Mouse (Mus musculus): ENCODE data around the gene Naa20. TPM values are rescaled to one million over a fixed set of nuclear protein-coding genes. Genes with fewer than 3 reads are reported as not detected.

Naa20 gene
- total and polyA plus RNA-seq, 3 experiments, result 51.3 to 95.3 (median 89.9) TPM

DNA sequence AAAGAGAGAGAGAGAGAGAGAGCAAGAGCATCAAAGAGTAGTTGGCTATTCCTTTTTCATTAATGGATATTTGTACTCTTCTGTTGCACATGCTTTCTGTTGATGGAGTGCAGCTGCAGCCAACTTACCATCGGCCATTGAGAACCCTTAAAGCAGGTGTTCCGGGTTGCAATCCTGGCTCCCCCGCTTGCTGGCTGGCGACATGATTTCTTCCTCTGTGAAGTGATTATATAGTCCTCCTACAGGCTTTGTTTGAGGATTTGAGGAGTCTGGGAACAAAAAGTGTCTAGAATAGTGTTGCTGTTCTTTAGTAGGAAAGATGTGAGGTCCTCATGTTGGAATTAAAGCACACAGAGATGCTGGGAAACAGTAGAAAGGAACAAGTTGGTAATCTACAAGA, 30.6 kb upstream of the Naa20 start:
- peaks cover 12% of the 10 kb centered on the region for H3K79me2 ChIP-seq (replicated peaks; ENCODE audit: control insufficient read depth, insufficient read depth, low read length)
- H3K4me3 ChIP-seq, result no peak overlapping the region
- H3K27ac ChIP-seq, result no peak overlapping the region
- no peak for TF ChIP-seq CTCF (IDR thresholded peaks at IDR 0.05)
- TF ChIP-seq EP300 (IDR thresholded peaks at IDR 0.05; ENCODE audit: insufficient read depth, low read depth, low read length), result no peak
- no peak for TF ChIP-seq POLR2A (IDR thresholded peaks at IDR 0.05; ENCODE audit: insufficient read depth, low read depth, low read length)
- no peak for DNase-seq
- peaks cover 9% of the 10 kb centered on the region for H3K4me1 ChIP-seq (ENCODE audit: control insufficient read depth, insufficient read depth, low read length)
- H3K27me3 ChIP-seq (ENCODE audit: control insufficient read depth, insufficient read depth, low read length), result no peaks in the 10 kb centered on the region
- WGBS, result 83% methylated on average over 4 of the region's 4 CpGs
- peaks cover 28% of the 10 kb centered on the region for H3K36me3 ChIP-seq (ENCODE audit: control insufficient read depth, insufficient read depth, low read length)
- intact Hi-C loops (cut with DNase I), result no loop called here
- H3K9ac ChIP-seq (ENCODE audit: low read depth, low read length), result no peak overlapping the region

GRCm38 (mm10) chr2:145872099-145872498, 29.8 kb upstream of the Naa20 start:
- H3K9ac ChIP-seq (ENCODE audit: low read depth, low read length), result no peak overlapping the region
- H3K4me3 ChIP-seq, result no peak overlapping the region
- TF ChIP-seq CTCF (IDR thresholded peaks at IDR 0.05), result no peak
- TF ChIP-seq EP300 (IDR thresholded peaks at IDR 0.05; ENCODE audit: insufficient read depth, low read depth, low read length), result no peak
- TF ChIP-seq POLR2A (IDR thresholded peaks at IDR 0.05; ENCODE audit: insufficient read depth, low read depth, low read length), result no peak
- 64% methylated on average over 1 of the region's 1 CpGs for WGBS
- H3K27ac ChIP-seq, result no peak overlapping the region
- H3K36me3 ChIP-seq (ENCODE audit: control insufficient read depth, insufficient read depth, low read length), result peaks cover 28% of the 10 kb centered on the region
- no peak for DNase-seq
- no peaks in the 10 kb centered on the region for H3K27me3 ChIP-seq (ENCODE audit: control insufficient read depth, insufficient read depth, low read length)
- peaks cover 9% of the 10 kb centered on the region for H3K4me1 ChIP-seq (ENCODE audit: control insufficient read depth, insufficient read depth, low read length)
- intact Hi-C loops (cut with DNase I), result no loop called here
- H3K79me2 ChIP-seq (replicated peaks; ENCODE audit: control insufficient read depth, insufficient read depth, low read length), result peaks cover 12% of the 10 kb centered on the region

DNA sequence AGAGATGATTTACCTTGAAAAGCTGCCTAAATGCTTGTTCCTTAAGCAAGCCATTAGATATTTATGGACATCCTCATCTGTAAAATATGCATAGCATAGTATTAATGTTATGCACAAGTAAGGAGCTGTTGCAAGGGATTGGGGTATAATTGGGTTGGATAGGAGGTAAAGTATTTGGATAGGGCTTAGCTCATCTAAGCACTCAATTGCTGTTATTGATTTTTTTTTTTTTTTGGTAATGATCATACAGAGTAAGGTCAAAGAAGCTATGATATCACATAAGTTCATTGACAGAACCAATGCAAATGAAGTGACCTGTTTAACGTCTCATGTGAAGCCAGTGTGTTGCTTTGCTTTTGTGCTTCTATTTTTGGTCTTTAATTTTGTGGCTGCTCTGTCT, 27.9 kb upstream of the Naa20 start:
- no peak overlapping the region for H3K27ac ChIP-seq
- H3K27me3 ChIP-seq (ENCODE audit: control insufficient read depth, insufficient read depth, low read length), result no peaks in the 10 kb centered on the region
- WGBS, result 45% methylated on average over 1 of the region's 1 CpGs
- peaks cover 32% of the 10 kb centered on the region for H3K36me3 ChIP-seq (ENCODE audit: control insufficient read depth, insufficient read depth, low read length)
- H3K79me2 ChIP-seq (replicated peaks; ENCODE audit: control insufficient read depth, insufficient read depth, low read length), result peaks cover 10% of the 10 kb centered on the region
- no peak for DNase-seq
- H3K9ac ChIP-seq (ENCODE audit: low read depth, low read length), result no peak overlapping the region
- no peak for TF ChIP-seq POLR2A (IDR thresholded peaks at IDR 0.05; ENCODE audit: insufficient read depth, low read depth, low read length)
- TF ChIP-seq EP300 (IDR thresholded peaks at IDR 0.05; ENCODE audit: insufficient read depth, low read depth, low read length), result no peak
- no peak for TF ChIP-seq CTCF (IDR thresholded peaks at IDR 0.05)
- H3K4me1 ChIP-seq (ENCODE audit: control insufficient read depth, insufficient read depth, low read length), result peaks cover 9% of the 10 kb centered on the region
- no peak overlapping the region for H3K4me3 ChIP-seq
- intact Hi-C loops (cut with DNase I), result no loop called here

DNA sequence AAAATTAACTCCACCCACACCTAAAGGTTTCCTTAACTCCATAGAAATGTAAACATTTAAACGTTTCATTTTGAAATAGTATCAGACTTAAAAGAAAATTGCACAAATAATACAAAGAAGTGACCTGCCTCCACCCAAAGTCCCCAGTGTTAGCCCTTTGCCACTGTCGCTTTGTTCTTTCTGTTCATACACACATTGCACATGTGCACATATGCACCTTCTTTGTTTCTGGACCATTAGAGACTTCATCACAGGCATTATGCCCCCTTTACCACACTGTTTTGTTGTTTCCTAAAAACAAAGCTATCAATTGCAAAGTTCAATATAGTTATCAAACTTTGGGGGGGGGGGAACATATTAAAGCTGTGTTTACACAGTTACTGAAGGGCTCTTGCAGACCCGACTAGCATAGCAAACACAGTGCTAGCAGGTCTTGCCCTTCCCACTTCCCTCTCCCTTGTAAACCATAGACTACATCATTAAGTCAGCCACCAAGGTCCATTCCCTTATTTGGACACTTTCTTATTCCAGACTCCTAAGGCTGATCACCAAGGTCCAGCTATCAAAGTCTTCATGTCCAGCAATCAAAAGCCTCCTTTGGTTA, 26.9 kb upstream of the Naa20 start:
- intact Hi-C loops (cut with DNase I), result no loop called here
- WGBS, result 65% methylated on average over 3 of the region's 3 CpGs
- TF ChIP-seq POLR2A (IDR thresholded peaks at IDR 0.05; ENCODE audit: insufficient read depth, low read depth, low read length), result no peak
- TF ChIP-seq CTCF (IDR thresholded peaks at IDR 0.05), result no peak
- TF ChIP-seq EP300 (IDR thresholded peaks at IDR 0.05; ENCODE audit: insufficient read depth, low read depth, low read length), result no peak

DNA sequence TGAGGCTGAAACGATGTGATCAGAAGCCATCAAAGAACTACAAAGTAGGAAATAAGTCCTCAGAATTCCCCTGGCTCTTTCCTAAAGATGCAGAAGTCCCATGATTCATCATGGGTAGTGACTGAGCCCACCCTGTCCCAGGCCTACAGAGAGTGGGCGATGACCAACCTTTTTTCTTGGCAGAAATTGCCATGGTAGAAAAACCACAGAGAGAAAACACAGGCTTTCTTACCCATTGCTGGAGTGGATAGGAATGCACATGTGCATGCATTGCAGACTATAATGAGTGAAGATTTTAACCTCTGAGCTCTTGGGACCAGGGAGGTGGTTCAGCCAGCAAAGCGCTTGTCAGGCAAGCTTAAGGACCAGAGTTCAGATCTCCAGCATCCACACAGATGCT, 24.7 kb upstream of the Naa20 start:
- Histone ChIP-seq H3K9ac (ENCODE audit: low read depth, low read length) (no peak overlapping the region), H3K36me3 (ENCODE audit: control insufficient read depth, insufficient read depth, low read length) (peaks cover 39% of the 10 kb centered on the region), H3K27me3 (ENCODE audit: control insufficient read depth, insufficient read depth, low read length) (no peaks in the 10 kb centered on the region), H3K4me3 (no peak overlapping the region), H3K27ac (no peak overlapping the region), H3K79me2 (replicated peaks; ENCODE audit: control insufficient read depth, insufficient read depth, low read length) (peaks cover 5% of the 10 kb centered on the region), H3K4me1 (ENCODE audit: control insufficient read depth, insufficient read depth, low read length) (peaks cover 16% of the 10 kb centered on the region)
- TF ChIP-seq POLR2A (IDR thresholded peaks at IDR 0.05; ENCODE audit: insufficient read depth, low read depth, low read length), result no peak
- no peak for TF ChIP-seq CTCF (IDR thresholded peaks at IDR 0.05)
- no peak for TF ChIP-seq EP300 (IDR thresholded peaks at IDR 0.05; ENCODE audit: insufficient read depth, low read depth, low read length)
- intact Hi-C loops (cut with DNase I), result no loop called here
- WGBS, result 82% methylated on average over 3 of the region's 3 CpGs
- DNase-seq, result no peak

More for the DNA sequence above, 26.9 kb upstream of the Naa20 start:
- H3K79me2 ChIP-seq (replicated peaks; ENCODE audit: control insufficient read depth, insufficient read depth, low read length), result peaks cover 7% of the 10 kb centered on the region
- no peaks in the 10 kb centered on the region for H3K27me3 ChIP-seq (ENCODE audit: control insufficient read depth, insufficient read depth, low read length)
- peaks cover 9% of the 10 kb centered on the region for H3K4me1 ChIP-seq (ENCODE audit: control insufficient read depth, insufficient read depth, low read length)
- peaks cover 32% of the 10 kb centered on the region for H3K36me3 ChIP-seq (ENCODE audit: control insufficient read depth, insufficient read depth, low read length)
- DNase-seq, result no peak
- no peak overlapping the region for H3K27ac ChIP-seq
- no peak overlapping the region for H3K4me3 ChIP-seq
- no peak overlapping the region for H3K9ac ChIP-seq (ENCODE audit: low read depth, low read length)

DNA sequence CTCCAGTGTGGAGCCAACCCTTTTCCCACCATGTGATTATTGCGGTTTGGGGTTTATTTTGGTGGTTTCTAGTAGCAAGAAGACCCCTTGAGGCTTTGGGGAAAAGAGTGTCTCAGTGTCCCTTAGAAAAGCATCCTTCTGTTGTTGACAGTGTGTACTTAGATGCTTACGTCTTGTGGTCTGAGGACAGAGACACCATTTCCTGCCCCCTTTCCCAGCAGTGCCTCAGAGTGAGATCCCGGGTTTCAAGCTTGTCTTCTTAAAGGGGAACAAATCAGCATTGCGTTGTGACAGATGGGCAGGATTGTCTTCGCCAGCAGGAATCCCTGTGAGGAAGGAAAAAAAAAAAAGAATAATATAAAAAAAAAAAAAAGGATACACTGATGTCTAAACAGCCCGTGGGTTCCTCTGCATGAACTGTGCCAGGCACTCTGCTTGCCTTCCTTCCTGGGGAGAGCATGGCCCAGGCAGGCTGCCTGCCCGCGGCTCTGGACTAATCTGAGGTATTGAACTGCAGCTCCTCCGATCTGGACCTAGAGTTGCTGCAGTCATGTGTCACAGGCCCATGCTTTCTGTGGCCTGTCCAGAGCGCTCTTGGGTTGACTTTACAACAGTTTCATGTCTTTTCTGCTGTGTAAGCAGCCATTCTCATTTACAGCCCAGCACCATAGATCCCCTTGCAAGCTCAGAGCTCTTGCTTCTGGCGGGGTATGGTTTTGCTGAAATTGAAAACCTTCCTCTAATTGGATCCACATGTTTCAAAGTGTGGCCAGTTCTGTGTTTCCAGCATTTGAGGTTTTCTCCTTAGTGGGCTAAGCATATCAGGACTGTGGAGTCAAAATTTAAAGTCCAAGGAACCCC, 20.8 kb upstream of the Naa20 start:
- H3K9ac ChIP-seq (ENCODE audit: low read depth, low read length), result no peak overlapping the region; the same call in 1 of the 2 replicates
- no peaks in the 10 kb centered on the region for H3K79me2 ChIP-seq (replicated peaks; ENCODE audit: control insufficient read depth, insufficient read depth, low read length)
- no peak overlapping the region for H3K4me3 ChIP-seq
- WGBS, result 37% methylated on average over 11 of the region's 11 CpGs
- TF ChIP-seq POLR2A (IDR thresholded peaks at IDR 0.05; ENCODE audit: insufficient read depth, low read depth, low read length) (no peak), EP300 (IDR thresholded peaks at IDR 0.05; ENCODE audit: insufficient read depth, low read depth, low read length) (no peak), CTCF (IDR thresholded peaks at IDR 0.05) (no peak)
- no peaks in the 10 kb centered on the region for H3K27me3 ChIP-seq (ENCODE audit: control insufficient read depth, insufficient read depth, low read length)
- peaks cover 46% of the 10 kb centered on the region for H3K36me3 ChIP-seq (ENCODE audit: control insufficient read depth, insufficient read depth, low read length)
- intact Hi-C loops (cut with DNase I), result loop anchor here (2.0 to 5.0 kb wide), 2 partner anchors 16 to 84 kb away; no protein-coding TSS in a partner anchor
- no peak for DNase-seq
- peaks cover 35% of the 10 kb centered on the region for H3K4me1 ChIP-seq (ENCODE audit: control insufficient read depth, insufficient read depth, low read length)
- H3K27ac ChIP-seq, result peak overlapping the region; percentile 51

Data from heart, adult 2 months (tissue).